Mouse (Mus musculus) lung, adult 2 months (tissue): ENCODE measurements around the gene Borcs6.

Experiments
- CTCF ChIP-seq: fragments of 200-500 bp; IDR thresholded peaks from 2 replicates; pipeline ENCODE4 v1.5.1; 2011; ENCODE audit warnings: mild to moderate bottlenecking, low read length, control low read depth; ENCODE audit not compliant: insufficient read depth
- POLR2A ChIP-seq: fragments of 200-500 bp; IDR thresholded peaks from 2 replicates; pipeline ENCODE4 v1.6.1; 2011; ENCODE audit warnings: low read depth, mild to moderate bottlenecking, control low read depth, low read length, borderline replicate concordance; ENCODE audit errors: extremely low read depth

DNA sequence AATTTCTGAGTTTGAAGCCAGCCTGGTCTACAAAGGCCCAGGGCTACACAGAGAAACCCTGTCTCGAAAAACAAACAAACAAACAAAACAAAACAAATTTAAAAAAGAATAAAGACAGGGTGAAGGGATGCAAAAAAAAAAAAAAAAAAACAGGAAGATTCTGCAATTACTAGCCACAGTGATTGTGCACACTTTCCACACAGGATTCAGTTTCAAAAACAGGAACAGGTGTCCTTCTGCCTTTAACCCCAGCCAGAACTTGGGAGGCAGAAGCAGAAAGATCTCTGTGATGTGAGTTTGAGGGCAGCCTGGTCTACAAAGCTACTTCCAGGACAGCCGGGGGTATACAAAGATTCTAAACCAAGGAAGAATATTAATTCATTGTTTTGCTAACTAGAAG is 1.3 kb upstream of the Borcs6 start:
- TF ChIP-seq CTCF: no peak
- no peak for TF ChIP-seq POLR2A
